Mouse (Mus musculus): ENCODE data around the gene Ezr.
"Not testable (repeated sequence)": the region's sequence is repeated elsewhere in the genome, so short reads cannot be mapped to it uniquely, and the experiment has no call there.

DNA sequence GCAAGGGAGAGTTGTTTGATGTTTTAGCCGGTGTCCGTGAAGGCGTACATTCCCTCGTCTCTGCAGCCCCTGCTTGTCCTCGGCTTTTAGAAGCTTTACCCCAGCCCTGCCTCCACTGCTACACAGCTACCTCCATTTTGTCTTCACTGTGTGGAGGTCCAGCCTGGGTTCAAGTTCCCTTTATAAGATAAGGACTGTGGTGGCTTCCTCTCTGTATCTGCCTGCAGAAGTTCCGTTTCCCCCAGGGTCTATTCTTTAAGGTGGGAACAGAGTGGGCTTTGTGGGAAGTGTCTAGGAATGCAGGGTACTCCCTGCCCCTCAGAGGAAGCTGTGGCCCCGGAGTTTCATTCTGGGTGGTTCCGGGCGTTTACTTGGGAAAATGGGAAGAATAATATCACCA is 86.9 kb downstream of the Ezr start:
- TF ChIP-seq GATA1 (IDR thresholded peaks at IDR 0.05; ENCODE audit: borderline replicate concordance, low read length); FLI1 (IDR thresholded peaks at IDR 0.05; ENCODE audit: low read length): not testable (repeated sequence)

Measured in megakaryocyte, embryonic 14.5 days (primary cell).